Mouse (Mus musculus) heart, adult 2 months (tissue): ENCODE measurements around the gene Csnk1g1.

Source experiments
- CTCF ChIP-seq: fragments of 200-600 bp; IDR thresholded peaks from 2 replicates; pipeline ENCODE4 v1.8.1; 2022; ENCODE audit warnings: antibody characterized with exemption, mild to moderate bottlenecking, moderate library complexity
- POLR2A ChIP-seq: fragments of 200-500 bp; IDR thresholded peaks from 2 replicates; pipeline ENCODE4 v1.6.1; 2011; ENCODE audit warnings: mild to moderate bottlenecking, low read depth, low read length, control low read depth; ENCODE audit not compliant: insufficient read depth

- TF ChIP-seq POLR2A, result no peak
- peak; percentile 55 for TF ChIP-seq CTCF
Observed at GRCm38 (mm10) chr9:66049931-66050601, 141.3 kb downstream of the Csnk1g1 start.
